Mouse (Mus musculus) E14TG2a.4 (cell line): ENCODE data around the gene Ccdc97.

Source experiments
- H3K27me3 ChIP-seq: 2 replicates; pipeline ENCODE4 v1.6.1; 2014; ENCODE audit warnings: low read length, control low read depth; ENCODE audit not compliant: insufficient read depth
- H3K36me3 ChIP-seq: 2 replicates; pipeline ENCODE4 v1.6.1; 2014; ENCODE audit warnings: low read length, control low read depth; ENCODE audit not compliant: insufficient read depth
- H3K4me1 ChIP-seq: replicated peaks from 2 replicates; pipeline ENCODE4 v1.6.1; 2014; ENCODE audit warnings: low read depth, low read length, control low read depth
- H3K4me3 ChIP-seq: replicated peaks from 2 replicates; pipeline ENCODE4 v1.5.1; 2014; ENCODE audit warnings: mild to moderate bottlenecking, low read length
- H3K9me3 ChIP-seq: 2 replicates; pipeline ENCODE4 v1.6.1; 2014; ENCODE audit warnings: low read length, control low read depth
- CTCF ChIP-seq: conservative IDR thresholded peaks from 2 replicates; pipeline ENCODE4 v1.5.1; 2014; ENCODE audit warnings: low read length
- NANOG ChIP-seq: IDR thresholded peaks from 2 replicates; pipeline ENCODE4 v1.6.1; 2014; ENCODE audit warnings: borderline replicate concordance, low read length, mixed read lengths
- POU5F1 ChIP-seq: IDR thresholded peaks from 2 replicates; pipeline ENCODE4 v1.6.1; 2014; ENCODE audit warnings: low read length, borderline replicate concordance

Ccdc97 gene

DNA sequence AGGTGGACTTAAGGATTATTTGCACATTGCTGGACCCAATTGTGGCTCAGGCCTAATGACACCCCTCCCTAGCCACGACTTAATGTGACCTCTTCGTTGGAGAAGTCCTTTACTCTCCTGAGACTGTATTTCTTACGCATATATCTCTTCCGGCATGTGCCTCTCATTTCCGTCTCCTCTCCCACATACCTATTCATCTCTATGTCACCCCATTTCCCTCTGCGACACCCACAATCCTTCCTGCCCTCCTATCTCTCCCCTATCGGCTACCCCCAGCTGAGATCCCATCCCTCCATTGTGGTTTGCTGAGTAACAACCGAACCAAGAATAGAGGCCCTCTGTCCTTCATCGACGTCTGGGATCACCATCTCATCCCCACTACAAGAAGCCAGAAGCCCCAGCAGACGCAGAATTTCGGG lies 29.3 kb downstream of the Ccdc97 start:
- Histone ChIP-seq H3K9me3 (peaks cover 5% of the 10 kb centered on the region), H3K36me3 (peaks cover 4% of the 10 kb centered on the region; the same call in 1 of the 2 replicates), H3K4me3 (peak overlapping the region; percentile 83), H3K27me3 (peaks cover 72% of the 10 kb centered on the region), H3K4me1 (peaks cover 51% of the 10 kb centered on the region)
- TF ChIP-seq CTCF (no peak), POU5F1 (no peak), NANOG (no peak)

DNA sequence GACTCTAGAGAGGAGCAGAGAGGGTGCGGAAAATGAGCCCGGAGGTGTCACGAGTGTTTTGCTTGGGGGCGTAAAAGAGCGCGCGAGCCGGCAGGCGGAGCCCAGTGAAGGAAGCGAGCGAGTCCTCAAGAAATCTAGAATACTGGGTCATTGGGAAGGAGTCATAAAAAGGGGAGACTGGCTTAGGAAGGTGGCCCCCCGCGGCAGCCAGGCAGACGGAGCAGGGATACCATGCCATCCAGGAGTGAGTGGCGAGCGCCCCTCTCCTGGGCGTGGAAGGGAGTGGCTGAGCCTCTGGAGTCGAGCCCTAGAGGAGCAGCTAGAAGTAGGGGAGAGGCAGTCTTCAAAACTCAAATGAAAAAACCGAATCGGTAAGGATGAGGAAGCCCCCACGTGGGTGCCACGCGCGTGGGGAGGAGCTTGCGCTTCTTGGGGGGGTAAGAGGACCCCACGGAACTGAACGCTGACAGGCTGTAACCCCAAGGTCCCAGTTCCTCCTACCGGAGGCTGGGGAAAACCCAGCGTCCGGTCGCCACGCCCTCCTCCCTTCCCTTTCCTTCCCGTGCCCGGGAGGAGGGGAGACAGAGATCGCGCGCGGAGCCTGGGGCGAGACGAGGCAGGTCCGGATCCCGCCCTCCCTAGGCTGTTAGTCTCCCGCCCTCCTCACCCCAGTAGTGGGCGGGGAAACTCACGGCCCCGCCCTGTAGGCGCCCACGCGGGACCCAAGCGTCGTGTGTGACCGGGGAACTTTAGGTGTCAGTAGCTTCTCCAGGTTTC lies 29.9 kb downstream of the Ccdc97 start:
- no peak for TF ChIP-seq POU5F1
- no peak for TF ChIP-seq CTCF
- no peak for TF ChIP-seq NANOG
- Histone ChIP-seq H3K9me3 (peaks cover 5% of the 10 kb centered on the region), H3K36me3 (peaks cover 5% of the 10 kb centered on the region; the same call in 1 of the 2 replicates), H3K4me3 (peak overlapping the region; percentile 83), H3K27me3 (peaks cover 74% of the 10 kb centered on the region), H3K4me1 (peaks cover 57% of the 10 kb centered on the region)

DNA sequence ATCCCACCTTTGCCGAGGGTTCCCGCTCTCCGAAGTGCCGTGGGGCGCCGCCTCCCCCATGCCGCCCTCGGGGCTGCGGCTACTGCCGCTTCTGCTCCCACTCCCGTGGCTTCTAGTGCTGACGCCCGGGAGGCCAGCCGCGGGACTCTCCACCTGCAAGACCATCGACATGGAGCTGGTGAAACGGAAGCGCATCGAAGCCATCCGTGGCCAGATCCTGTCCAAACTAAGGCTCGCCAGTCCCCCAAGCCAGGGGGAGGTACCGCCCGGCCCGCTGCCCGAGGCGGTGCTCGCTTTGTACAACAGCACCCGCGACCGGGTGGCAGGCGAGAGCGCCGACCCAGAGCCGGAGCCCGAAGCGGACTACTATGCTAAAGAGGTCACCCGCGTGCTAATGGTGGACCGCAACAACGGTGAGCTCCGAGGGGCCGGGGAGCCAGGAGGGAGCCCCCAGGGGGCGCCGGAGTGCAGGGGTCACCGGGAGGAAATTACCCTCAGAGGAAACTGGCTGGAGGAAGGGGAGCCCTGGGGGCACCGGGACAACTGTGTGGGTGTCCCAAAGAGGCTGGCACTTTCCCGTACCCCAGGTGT lies 31.0 kb downstream of the Ccdc97 start:
- TF ChIP-seq POU5F1: no peak
- peak; percentile 24 for TF ChIP-seq CTCF
- Histone ChIP-seq H3K9me3 (peaks cover 4% of the 10 kb centered on the region), H3K4me1 (peaks cover 68% of the 10 kb centered on the region), H3K27me3 (peaks cover 74% of the 10 kb centered on the region), H3K36me3 (peaks cover 5% of the 10 kb centered on the region; the same call in 1 of the 2 replicates), H3K4me3 (peak overlapping the region; percentile 83)

DNA sequence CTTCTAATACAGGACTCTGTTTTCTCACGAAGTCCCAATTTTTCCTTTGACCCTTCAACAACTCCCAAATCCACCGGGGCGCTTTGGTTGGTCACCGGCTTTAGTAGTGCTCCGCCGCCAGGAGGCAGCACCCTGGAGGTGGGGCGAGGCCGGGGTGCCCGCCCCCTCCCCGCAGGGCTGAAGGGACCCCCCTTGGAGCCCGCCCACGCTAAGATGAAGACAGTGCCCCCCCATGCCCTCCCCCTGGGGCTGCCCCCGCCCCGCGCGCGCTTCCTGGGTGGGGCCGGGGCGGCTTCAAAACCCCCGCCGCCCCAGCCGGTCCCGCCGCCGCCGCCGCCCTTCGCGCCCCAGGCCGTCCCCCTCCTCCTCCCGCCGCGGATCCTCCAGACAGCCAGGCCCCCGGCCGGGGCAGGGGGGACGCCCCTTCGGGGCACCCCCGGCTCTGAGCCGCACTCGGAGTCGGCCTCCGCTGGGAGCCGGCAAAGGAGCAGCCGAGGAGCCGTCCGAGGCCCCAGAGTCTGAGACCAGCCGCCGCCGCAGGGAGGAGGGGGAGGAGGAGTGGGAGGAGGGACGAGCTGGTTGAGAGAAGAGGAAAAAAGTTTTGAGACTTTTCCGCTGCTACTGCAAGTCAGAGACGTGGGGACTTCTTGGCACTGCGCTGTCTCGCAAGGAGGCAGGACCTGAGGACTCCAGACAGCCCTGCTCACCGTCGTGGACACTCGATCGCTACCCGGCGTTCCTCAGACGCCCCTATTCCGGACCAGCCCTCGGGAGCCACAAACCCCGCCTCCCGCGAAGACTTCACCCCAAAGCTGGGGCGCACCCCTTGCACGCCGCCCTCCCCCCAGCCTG lies 32.0 kb downstream of the Ccdc97 start, which contains the start of gene Tgfb1:
Tgfb1 (plus strand) TSS at position 323 of the 852 bp plus-strand sequence.
- TF ChIP-seq CTCF (peak; percentile 34; the same call in 1 of the 2 replicates), NANOG (no peak)
- peaks cover 71% of the 10 kb centered on the region for H3K4me1 ChIP-seq
- H3K36me3 ChIP-seq: peaks cover 5% of the 10 kb centered on the region; the same call in 1 of the 2 replicates
- peaks cover 68% of the 10 kb centered on the region for H3K27me3 ChIP-seq
- H3K9me3 ChIP-seq: no peaks in the 10 kb centered on the region
- H3K4me3 ChIP-seq: peak within 1 kb of the TSS; percentile 83

DNA sequence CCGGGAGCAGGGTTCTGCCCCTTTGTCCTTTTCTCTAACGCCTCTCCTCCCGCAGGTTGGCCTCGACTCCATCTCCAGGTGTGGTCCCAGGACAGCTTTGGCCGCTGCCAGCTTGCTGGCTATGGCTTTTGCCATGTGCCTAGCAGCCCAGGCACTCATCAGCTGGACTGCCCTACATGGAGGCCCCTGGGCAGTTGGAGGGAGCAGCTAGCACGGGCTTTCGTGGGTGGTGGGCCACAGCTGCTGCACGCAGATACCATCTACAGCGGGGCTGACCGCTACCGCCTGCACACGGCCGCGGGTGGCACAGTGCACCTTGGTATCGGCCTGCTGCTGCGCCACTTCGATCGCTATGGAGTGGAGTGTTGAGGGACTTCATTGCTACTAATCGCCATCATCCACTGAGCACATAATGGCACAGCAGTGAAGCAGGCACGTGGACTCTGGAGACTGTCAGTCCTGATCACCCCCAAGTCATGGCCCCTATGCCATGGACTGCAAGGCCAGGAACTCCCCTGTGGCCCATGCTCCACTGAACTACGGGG lies 32.9 kb downstream of the Ccdc97 start:
- Histone ChIP-seq H3K27me3 (peaks cover 61% of the 10 kb centered on the region), H3K4me3 (peak overlapping the region; percentile 83), H3K36me3 (peaks cover 5% of the 10 kb centered on the region; the same call in 1 of the 2 replicates), H3K9me3 (no peaks in the 10 kb centered on the region), H3K4me1 (peaks cover 79% of the 10 kb centered on the region)
- TF ChIP-seq CTCF (no peak), NANOG (no peak), POU5F1 (no peak)

DNA sequence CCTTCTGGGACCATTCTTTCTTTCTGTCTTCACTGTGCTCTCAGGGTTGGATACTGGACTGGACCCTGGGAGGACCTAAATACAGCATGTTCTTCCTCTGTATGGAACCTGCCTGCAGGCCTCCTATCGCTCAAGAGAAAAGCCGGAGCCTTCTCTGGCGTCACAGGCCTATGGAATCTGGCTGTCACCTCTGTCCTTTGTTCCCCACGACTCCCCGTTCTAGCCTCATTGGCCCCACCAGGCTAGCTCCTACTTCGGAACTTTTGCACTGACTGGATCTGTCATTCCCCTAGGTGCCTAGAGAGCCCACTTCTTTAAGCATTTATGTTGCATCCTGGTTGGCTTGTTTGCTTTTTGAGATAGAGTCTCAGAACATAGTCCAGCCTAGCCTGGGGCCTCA lies 34.2 kb downstream of the Ccdc97 start:
- Histone ChIP-seq H3K9me3 (no peaks in the 10 kb centered on the region), H3K4me3 (no peak overlapping the region), H3K36me3 (peaks cover 5% of the 10 kb centered on the region; the same call in 1 of the 2 replicates), H3K4me1 (peaks cover 78% of the 10 kb centered on the region), H3K27me3 (peaks cover 49% of the 10 kb centered on the region)
- no peak for TF ChIP-seq NANOG
- no peak for TF ChIP-seq POU5F1
- TF ChIP-seq CTCF: no peak

DNA sequence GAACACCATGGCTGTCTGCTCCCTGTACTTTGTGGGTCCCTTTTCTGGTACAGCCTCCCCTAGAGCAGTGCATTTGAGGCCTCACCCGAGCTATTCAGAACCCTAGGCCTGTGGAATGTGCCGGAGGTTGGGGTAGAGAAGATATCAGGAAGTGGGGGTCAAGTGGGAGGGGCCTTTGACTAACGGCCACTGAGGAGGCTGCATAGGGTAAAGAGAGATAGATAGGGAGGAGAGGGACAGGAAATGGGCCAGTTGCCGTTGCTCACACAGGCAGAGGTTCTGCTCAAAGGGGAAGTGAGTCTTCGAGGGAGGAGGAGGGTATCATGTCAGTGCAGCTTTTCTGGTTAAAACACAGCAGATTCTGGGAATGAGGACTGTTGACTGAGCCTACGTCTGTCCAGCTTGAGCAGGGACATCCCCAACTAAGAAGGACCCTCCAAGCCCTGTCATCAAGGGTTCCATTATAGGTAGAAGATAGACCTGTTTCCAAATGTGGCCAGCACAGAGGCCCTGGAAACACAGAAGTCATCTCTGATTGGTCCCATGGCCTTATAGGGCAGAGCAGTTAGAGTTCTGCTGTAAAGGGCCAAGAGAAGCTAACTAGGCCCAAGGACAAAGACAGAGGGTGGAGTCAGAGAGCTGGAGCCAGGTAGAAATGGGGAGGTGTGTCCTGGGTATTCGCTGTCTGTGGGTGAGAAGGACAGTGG lies 35.3 kb downstream of the Ccdc97 start:
- peaks cover 68% of the 10 kb centered on the region for H3K4me1 ChIP-seq
- no peaks in the 10 kb centered on the region for H3K9me3 ChIP-seq
- peaks cover 5% of the 10 kb centered on the region; the same call in 1 of the 2 replicates for H3K36me3 ChIP-seq
- no peak for TF ChIP-seq NANOG
- TF ChIP-seq POU5F1: no peak
- TF ChIP-seq CTCF: no peak
- no peak overlapping the region for H3K4me3 ChIP-seq
- peaks cover 46% of the 10 kb centered on the region for H3K27me3 ChIP-seq
